Mouse (Mus musculus): Measurements from ENCODE around the gene Usp42. TPM values are rescaled to one million over a fixed set of nuclear protein-coding genes. Genes with fewer than 3 reads are reported as not detected.

Gene Usp42
- polyA plus RNA-seq, 1 experiment from 2014 or later, result 26.8 TPM

GRCm38 (mm10) chr5:143706030-143706821 is 25.9 kb downstream of the Usp42 start:
- TF ChIP-seq CTCF (IDR thresholded peaks at IDR 0.05; ENCODE audit: low read depth), result no peak
- ATAC-seq (ENCODE audit: insufficient read depth), result no peak
- Histone ChIP-seq H3K4me2 (no peak overlapping the region), H3K4me1 (ENCODE audit: insufficient read depth) (no peaks in the 10 kb centered on the region), H3K27ac (ENCODE audit: low read depth) (no peak overlapping the region), H3K4me3 (ENCODE audit: low read depth, low read length) (no peak overlapping the region), H3K27me3 (ENCODE audit: insufficient read depth, low read length) (no peaks in the 10 kb centered on the region), H3K36me3 (ENCODE audit: insufficient read depth) (peaks cover 73% of the 10 kb centered on the region), H3K9me3 (ENCODE audit: low read depth, low read length) (no peaks in the 10 kb centered on the region), H3K9ac (no peak overlapping the region)
- DNase-seq, result no peak
- 77% methylated on average over 9 of the region's 9 CpGs for WGBS

GRCm38 (mm10) chr5:143705659-143705982 is 26.5 kb downstream of the Usp42 start:
- 33% methylated on average over 1 of the region's 1 CpGs for WGBS
- Histone ChIP-seq H3K4me3 (ENCODE audit: low read depth, low read length) (no peak overlapping the region), H3K9me3 (ENCODE audit: low read depth, low read length) (no peaks in the 10 kb centered on the region), H3K4me2 (no peak overlapping the region), H3K27me3 (ENCODE audit: insufficient read depth, low read length) (no peaks in the 10 kb centered on the region), H3K4me1 (ENCODE audit: insufficient read depth) (no peaks in the 10 kb centered on the region), H3K36me3 (ENCODE audit: insufficient read depth) (peaks cover 74% of the 10 kb centered on the region), H3K27ac (ENCODE audit: low read depth) (no peak overlapping the region), H3K9ac (no peak overlapping the region)
- no peak for DNase-seq
- no peak for ATAC-seq (ENCODE audit: insufficient read depth)
- TF ChIP-seq CTCF (IDR thresholded peaks at IDR 0.05; ENCODE audit: low read depth), result no peak

- Histone ChIP-seq H3K27me3 (ENCODE audit: insufficient read depth, low read length) (no peaks in the 10 kb centered on the region), H3K4me2 (no peak overlapping the region), H3K36me3 (ENCODE audit: insufficient read depth) (peaks cover 74% of the 10 kb centered on the region), H3K4me3 (ENCODE audit: low read depth, low read length) (no peak overlapping the region), H3K9ac (no peak overlapping the region), H3K9me3 (ENCODE audit: low read depth, low read length) (no peaks in the 10 kb centered on the region), H3K27ac (ENCODE audit: low read depth) (no peak overlapping the region), H3K4me1 (ENCODE audit: insufficient read depth) (no peaks in the 10 kb centered on the region)
- no peak for DNase-seq
- no peak for TF ChIP-seq CTCF (IDR thresholded peaks at IDR 0.05; ENCODE audit: low read depth)
- WGBS, result 80% methylated on average over 13 of the region's 13 CpGs
- ATAC-seq (ENCODE audit: insufficient read depth), result no peak
These were observed 27.0 kb downstream of the Usp42 start for GRCm38 (mm10) chr5:143704875-143705658.

- H3K36me3 ChIP-seq (ENCODE audit: insufficient read depth), result peaks cover 66% of the 10 kb centered on the region
- H3K9ac ChIP-seq, result no peak overlapping the region
- no peaks in the 10 kb centered on the region for H3K4me1 ChIP-seq (ENCODE audit: insufficient read depth)
- DNase-seq, result no peak
- no peak overlapping the region for H3K4me3 ChIP-seq (ENCODE audit: low read depth, low read length)
- H3K27me3 ChIP-seq (ENCODE audit: insufficient read depth, low read length), result no peaks in the 10 kb centered on the region
- TF ChIP-seq CTCF (IDR thresholded peaks at IDR 0.05; ENCODE audit: low read depth), result no peak
- H3K27ac ChIP-seq (ENCODE audit: low read depth), result no peak overlapping the region
- H3K9me3 ChIP-seq (ENCODE audit: low read depth, low read length), result no peaks in the 10 kb centered on the region
- H3K4me2 ChIP-seq, result no peak overlapping the region
- no peak for ATAC-seq (ENCODE audit: insufficient read depth)
- 92% methylated on average over 10 of the region's 10 CpGs for WGBS
These were observed 31.0 kb downstream of the Usp42 start for GRCm38 (mm10) chr5:143701074-143701473.

- no peak overlapping the region for H3K27ac ChIP-seq (ENCODE audit: low read depth)
- no peak for ATAC-seq (ENCODE audit: insufficient read depth)
- peaks cover 70% of the 10 kb centered on the region for H3K36me3 ChIP-seq (ENCODE audit: insufficient read depth)
These were observed 31.8 kb downstream of the Usp42 start for GRCm38 (mm10) chr5:143700247-143700646.

GRCm38 (mm10) chr5:143698454-143698853 is 33.6 kb downstream of the Usp42 start:
- no peak for DNase-seq
- 89% methylated on average over 4 of the region's 4 CpGs for WGBS
- H3K4me2 ChIP-seq, result no peak overlapping the region
- H3K9me3 ChIP-seq (ENCODE audit: low read depth, low read length), result no peaks in the 10 kb centered on the region
- H3K27ac ChIP-seq (ENCODE audit: low read depth), result no peak overlapping the region
- H3K4me3 ChIP-seq (ENCODE audit: low read depth, low read length), result no peak overlapping the region
- peaks cover 72% of the 10 kb centered on the region for H3K36me3 ChIP-seq (ENCODE audit: insufficient read depth)
- no peak for ATAC-seq (ENCODE audit: insufficient read depth)
- no peak for TF ChIP-seq CTCF (IDR thresholded peaks at IDR 0.05; ENCODE audit: low read depth)
- H3K4me1 ChIP-seq (ENCODE audit: insufficient read depth), result no peaks in the 10 kb centered on the region
- H3K9ac ChIP-seq, result no peak overlapping the region
- no peaks in the 10 kb centered on the region for H3K27me3 ChIP-seq (ENCODE audit: insufficient read depth, low read length)

More at GRCm38 (mm10) chr5:143700247-143700646, 31.8 kb downstream of the Usp42 start:
- Histone ChIP-seq H3K9ac (no peak overlapping the region), H3K9me3 (ENCODE audit: low read depth, low read length) (no peaks in the 10 kb centered on the region), H3K27me3 (ENCODE audit: insufficient read depth, low read length) (no peaks in the 10 kb centered on the region), H3K4me3 (ENCODE audit: low read depth, low read length) (no peak overlapping the region), H3K4me2 (no peak overlapping the region), H3K4me1 (ENCODE audit: insufficient read depth) (no peaks in the 10 kb centered on the region)
- 89% methylated on average over 5 of the region's 5 CpGs for WGBS
- no peak for DNase-seq
- TF ChIP-seq CTCF (IDR thresholded peaks at IDR 0.05; ENCODE audit: low read depth), result no peak

- Histone ChIP-seq H3K27ac (ENCODE audit: low read depth) (no peak overlapping the region), H3K9ac (no peak overlapping the region), H3K9me3 (ENCODE audit: low read depth, low read length) (no peaks in the 10 kb centered on the region), H3K36me3 (ENCODE audit: insufficient read depth) (peaks cover 69% of the 10 kb centered on the region), H3K4me3 (ENCODE audit: low read depth, low read length) (no peak overlapping the region), H3K4me1 (ENCODE audit: insufficient read depth) (no peaks in the 10 kb centered on the region), H3K4me2 (no peak overlapping the region), H3K27me3 (ENCODE audit: insufficient read depth, low read length) (no peaks in the 10 kb centered on the region)
- ATAC-seq (ENCODE audit: insufficient read depth), result peak; percentile 38; the same call in 1 of the 2 replicates
- WGBS, result 52% methylated on average over 3 of the region's 3 CpGs
- TF ChIP-seq CTCF (IDR thresholded peaks at IDR 0.05; ENCODE audit: low read depth), result peak; percentile 65
- peak; percentile 65 for DNase-seq
These were observed 35.8 kb downstream of the Usp42 start for GRCm38 (mm10) chr5:143696323-143696722.

Measured in lung, embryonic 14.5 days (tissue).